Mouse (Mus musculus) embryo, embryonic 11.5 days (tissue): Measurements from ENCODE around the gene Tas2r140.

ENCODE experiments used
- DNase-seq: peaks from one replicate; pipeline ENCODE4 v3.0.0-alpha.2; 2012; ENCODE audit warnings: low read depth, low spot score

The Tas2r140 gene

GRCm38 (mm10) chr6:133055716-133056115, at the start of gene Tas2r140:
Gene Tas2r140 (minus strand): TSS chr6:133055816.
- no peak for DNase-seq

GRCm38 (mm10) chr6:133104609-133104921, 48.9 kb upstream of the Tas2r140 start, which contains the start of gene Smim10l1:
Gene Smim10l1 (plus strand): TSS chr6:133104909.
- DNase-seq = no peak

DNA sequence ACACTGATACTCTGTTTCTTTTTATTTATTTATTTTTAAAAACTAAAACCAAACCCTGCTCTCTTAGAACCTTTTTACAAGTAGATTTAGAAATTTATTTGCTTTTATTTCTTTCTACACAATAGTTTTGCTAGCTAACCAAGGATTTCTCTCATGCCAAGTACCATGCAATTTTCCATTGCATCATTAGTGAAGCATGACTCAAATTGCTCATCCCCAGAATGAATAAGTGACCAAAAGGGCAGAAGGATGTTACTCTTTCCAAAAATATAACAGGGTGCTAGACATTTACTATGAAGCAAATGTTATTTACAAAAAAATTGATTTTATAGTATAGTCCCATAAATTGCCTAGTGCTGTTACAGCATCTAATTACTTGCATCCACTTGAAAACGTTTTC, 46.8 kb upstream of the Tas2r140 start:
- DNase-seq = no peak

- no peak for DNase-seq
Observed at GRCm38 (mm10) chr6:133092226-133092625, 36.6 kb upstream of the Tas2r140 start.

GRCm38 (mm10) chr6:133037001-133037400, 18.6 kb downstream of the Tas2r140 start, which contains the start of gene Tas2r103:
Gene Tas2r103 (minus strand): TSS chr6:133037101.
- no peak for DNase-seq
